Mouse (Mus musculus) kidney, adult 8-10 months (tissue): ENCODE data around the gene Srrm2.

Experiments
- DNase-seq, 2 experiments: peaks; one replicate each; pipeline ENCODE4 v3.0.0; 2022

The Srrm2 gene

GRCm38 (mm10) chr17:23815641-23816040 lies 25.3 kb downstream of the Srrm2 start:
- no peak for DNase-seq

GRCm38 (mm10) chr17:23818579-23818978 lies 28.2 kb downstream of the Srrm2 start:
- DNase-seq = no peak

GRCm38 (mm10) chr17:23819235-23819634 lies 28.9 kb downstream of the Srrm2 start:
- DNase-seq = no peak

GRCm38 (mm10) chr17:23820731-23821130 lies 30.4 kb downstream of the Srrm2 start:
- no peak for DNase-seq

- no peak for DNase-seq
Observed at GRCm38 (mm10) chr17:23822094-23822493, 31.8 kb downstream of the Srrm2 start.

GRCm38 (mm10) chr17:23823018-23823417 lies 32.7 kb downstream of the Srrm2 start:
- DNase-seq = no peak

GRCm38 (mm10) chr17:23823614-23824013 lies 33.3 kb downstream of the Srrm2 start:
- no peak for DNase-seq

GRCm38 (mm10) chr17:23825591-23825990 lies 35.3 kb downstream of the Srrm2 start:
- no peak for DNase-seq

GRCm38 (mm10) chr17:23828271-23829001 lies 38.1 kb downstream of the Srrm2 start:
- peak; percentile 45 to 55 for DNase-seq

- peak; percentile 79 to 82 for DNase-seq
Observed at GRCm38 (mm10) chr17:23829064-23829619, 38.8 kb downstream of the Srrm2 start, which contains the start of gene Elob. Gene Elob, minus strand, starts transcription at chr17:23829136.

- DNase-seq = no peak
Observed at GRCm38 (mm10) chr17:23831201-23831600, 40.9 kb downstream of the Srrm2 start.

GRCm38 (mm10) chr17:23836006-23836575 lies 45.8 kb downstream of the Srrm2 start, which contains the start of gene Prss33:
Gene Prss33, minus strand, starts transcription at chr17:23836056.
- no peak for DNase-seq

- DNase-seq = peak; percentile 42 to 73
Observed at GRCm38 (mm10) chr17:23841145-23841544, 50.8 kb downstream of the Srrm2 start.

GRCm38 (mm10) chr17:23843141-23843811 lies 52.9 kb downstream of the Srrm2 start:
- DNase-seq = no peak

- peak; percentile 29 to 50 for DNase-seq
Observed at GRCm38 (mm10) chr17:23843812-23844273, 53.5 kb downstream of the Srrm2 start, which contains the start of the genes Prss32 and Prss41. Gene Prss32, plus strand, starts transcription at chr17:23843855. Gene Prss41, minus strand, starts transcription at chr17:23844172.

- DNase-seq = no peak
Observed at GRCm38 (mm10) chr17:23850028-23850427, 59.7 kb downstream of the Srrm2 start.

- DNase-seq = peak; percentile 37 to 65
Observed at GRCm38 (mm10) chr17:23850853-23851749, 60.8 kb downstream of the Srrm2 start.

- peak in 1 of 2 experiments; percentile 67 for DNase-seq
Observed at GRCm38 (mm10) chr17:23853292-23853691, 63.0 kb downstream of the Srrm2 start.

- no peak for DNase-seq
Observed at GRCm38 (mm10) chr17:23854229-23854765, 64.0 kb downstream of the Srrm2 start.

GRCm38 (mm10) chr17:23857193-23857592 lies 66.9 kb downstream of the Srrm2 start:
- DNase-seq = no peak

- no peak for DNase-seq
Observed at GRCm38 (mm10) chr17:23857913-23858312, 67.6 kb downstream of the Srrm2 start.

GRCm38 (mm10) chr17:23862926-23863325 lies 72.6 kb downstream of the Srrm2 start:
- no peak for DNase-seq
